Mouse (Mus musculus) kidney, embryonic 15.5 days (tissue): Measurements from ENCODE around the gene Olfr1497. TPM values are rescaled to one million over a fixed set of nuclear protein-coding genes. Genes with fewer than 3 reads are reported as not detected.
"Not testable (repeated sequence)": the region's sequence is repeated elsewhere in the genome, so short reads cannot be mapped to it uniquely, and the experiment has no call there.

Experiments
- ATAC-seq: fragments of 200-750 bp; cut with Nextera tagmentation; replicated peaks from 2 replicates; pipeline ENCODE4 v1.8.0; 2017; ENCODE audit warnings: moderate TSS enrichment; ENCODE audit not compliant: low FRiP score
- H3K27ac ChIP-seq: fragments of 300-500 bp; sonication (generic); 2 replicates; pipeline ENCODE4 v1.5.1; 2015; ENCODE audit warnings: mild to moderate bottlenecking, inconsistent platforms
- H3K27me3 ChIP-seq: fragments of 300-500 bp; sonication (generic); 2 replicates; pipeline ENCODE4 v1.6.1; 2015; ENCODE audit warnings: inconsistent platforms
- H3K36me3 ChIP-seq: fragments of 300-500 bp; sonication (generic); 2 replicates; pipeline ENCODE4 v1.6.1; 2015; ENCODE audit warnings: inconsistent platforms
- H3K4me1 ChIP-seq: fragments of 300-500 bp; sonication (generic); 2 replicates; pipeline ENCODE4 v1.6.1; 2015; ENCODE audit warnings: inconsistent platforms
- H3K4me2 ChIP-seq: fragments of 300-500 bp; sonication (generic); 2 replicates; pipeline ENCODE4 v1.6.1; 2015; ENCODE audit warnings: moderate library complexity, mild to moderate bottlenecking, inconsistent platforms
- H3K4me3 ChIP-seq: fragments of 300-500 bp; sonication (generic); replicated peaks from 2 replicates; pipeline ENCODE4 v1.5.1; 2015; ENCODE audit warnings: mild to moderate bottlenecking, inconsistent platforms
- H3K9ac ChIP-seq: fragments of 300-500 bp; sonication (generic); 2 replicates; pipeline ENCODE4 v1.6.1; 2015; ENCODE audit warnings: mild to moderate bottlenecking, inconsistent platforms
- H3K9me3 ChIP-seq: fragments of 300-500 bp; sonication (generic); replicated peaks from 2 replicates; pipeline ENCODE4 v1.6.1; 2016; ENCODE audit warnings: inconsistent platforms
- WGBS: fragments of 180-500 bp; shearing (Covaris S2); methylation state at CpG from one replicate; pipeline ENCODE4 v1.1.7; 2015; ENCODE audit warnings: mixed read lengths; 5-methylcytosine and 5-hydroxymethylcytosine counted together
- polyA plus RNA-seq: library from polyadenylated mRNA; unstranded; fragments of >200 nt; fragmentation: Nextera tagmentation; extraction: Ambion mirVana; gene quantifications from 2 replicates; pipeline ENCODE4 v1.2.1, GENCODE M21; 2015

Olfr1497 gene
- not detected in 2 replicates for polyA plus RNA-seq

- no peaks in the 10 kb centered on the region for H3K36me3 ChIP-seq
These were observed at the start of gene Olfr1497 for GRCm38 (mm10) chr19:13798102-13798501. Gene Olfr1497 (minus strand): TSS chr19:13798202.

GRCm38 (mm10) chr19:13830388-13830787, 32.4 kb upstream of the Olfr1497 start, which contains the start of gene Olfr1500:
Gene Olfr1500 (minus strand): TSS chr19:13830488.
- no peaks in the 10 kb centered on the region for H3K4me1 ChIP-seq
- H3K27ac ChIP-seq, result no peak within 1 kb of the TSS
- no peaks in the 10 kb centered on the region for H3K9me3 ChIP-seq
- H3K9ac ChIP-seq, result no peak within 1 kb of the TSS
- H3K27me3 ChIP-seq, result no peaks in the 10 kb centered on the region
- H3K4me3 ChIP-seq, result no peak within 1 kb of the TSS
- H3K4me2 ChIP-seq, result no peak within 1 kb of the TSS
- no peaks in the 10 kb centered on the region for H3K36me3 ChIP-seq
- no peak for ATAC-seq

More at GRCm38 (mm10) chr19:13798102-13798501, at the start of gene Olfr1497:
- H3K27ac ChIP-seq, result no peak within 1 kb of the TSS
- ATAC-seq, result no peak
- no peak within 1 kb of the TSS for H3K4me2 ChIP-seq
- H3K27me3 ChIP-seq, result no peaks in the 10 kb centered on the region
- H3K4me3 ChIP-seq, result no peak within 1 kb of the TSS
- no peaks in the 10 kb centered on the region for H3K4me1 ChIP-seq
- no peaks in the 10 kb centered on the region for H3K9me3 ChIP-seq
- H3K9ac ChIP-seq, result no peak within 1 kb of the TSS

- ATAC-seq, result no peak
- 74% methylated on average over 3 of the region's 3 CpGs for whole genome bisulfite sequencing
- H3K36me3 ChIP-seq, result no peaks in the 10 kb centered on the region
- no peaks in the 10 kb centered on the region for H3K9me3 ChIP-seq
- no peak overlapping the region for H3K27ac ChIP-seq
- no peak overlapping the region for H3K4me3 ChIP-seq
- H3K4me2 ChIP-seq, result no peak overlapping the region
- H3K4me1 ChIP-seq, result no peaks in the 10 kb centered on the region
- no peaks in the 10 kb centered on the region for H3K27me3 ChIP-seq
- no peak overlapping the region for H3K9ac ChIP-seq
These were observed 30.4 kb upstream of the Olfr1497 start for GRCm38 (mm10) chr19:13828447-13828846.

GRCm38 (mm10) chr19:13820847-13821246, 22.8 kb upstream of the Olfr1497 start:
- Histone ChIP-seq H3K36me3 (no peaks in the 10 kb centered on the region), H3K27me3 (no peaks in the 10 kb centered on the region), H3K9me3 (no peaks in the 10 kb centered on the region), H3K27ac (no peak overlapping the region), H3K4me3 (no peak overlapping the region), H3K4me2 (no peak overlapping the region), H3K9ac (no peak overlapping the region), H3K4me1 (no peaks in the 10 kb centered on the region)
- WGBS, result 64% methylated on average over 5 of the region's 5 CpGs
- ATAC-seq, result no peak

- no peak within 1 kb of the TSS for H3K27ac ChIP-seq
- no peak for ATAC-seq
- no peak within 1 kb of the TSS for H3K4me2 ChIP-seq
- H3K27me3 ChIP-seq, result no peaks in the 10 kb centered on the region
- H3K4me1 ChIP-seq, result no peaks in the 10 kb centered on the region
- no peaks in the 10 kb centered on the region for H3K9me3 ChIP-seq
- no peak within 1 kb of the TSS for H3K4me3 ChIP-seq
- H3K36me3 ChIP-seq, result no peaks in the 10 kb centered on the region
- no peak within 1 kb of the TSS for H3K9ac ChIP-seq
These were observed 21.3 kb upstream of the Olfr1497 start, which contains the start of gene Olfr1499 for GRCm38 (mm10) chr19:13819347-13819746. Gene Olfr1499 (minus strand): TSS chr19:13819447.

- H3K4me2 ChIP-seq, result no peak overlapping the region
- no peaks in the 10 kb centered on the region for H3K27me3 ChIP-seq
- WGBS, result 37% methylated on average over 5 of the region's 5 CpGs
- H3K4me1 ChIP-seq, result no peaks in the 10 kb centered on the region
- H3K9ac ChIP-seq, result no peak overlapping the region
- H3K4me3 ChIP-seq, result no peak overlapping the region
- no peaks in the 10 kb centered on the region for H3K9me3 ChIP-seq
- H3K36me3 ChIP-seq, result no peaks in the 10 kb centered on the region
- no peak for ATAC-seq
- H3K27ac ChIP-seq, result no peak overlapping the region
These were observed 20.8 kb upstream of the Olfr1497 start for GRCm38 (mm10) chr19:13818827-13819226.

- 66% methylated on average over 2 of the region's 2 CpGs for WGBS
- no peaks in the 10 kb centered on the region for H3K9me3 ChIP-seq
These were observed 14.8 kb upstream of the Olfr1497 start for GRCm38 (mm10) chr19:13812823-13813222.

GRCm38 (mm10) chr19:13805486-13805885, 7.5 kb upstream of the Olfr1497 start:
- not testable (repeated sequence) for H3K27ac ChIP-seq, H3K4me3 ChIP-seq, H3K36me3 ChIP-seq, H3K4me2 ChIP-seq, H3K9ac ChIP-seq, H3K27me3 ChIP-seq, ATAC-seq, H3K9me3 ChIP-seq, H3K4me1 ChIP-seq
- WGBS, result 64% methylated on average over 1 of the region's 1 CpGs

More at GRCm38 (mm10) chr19:13812823-13813222, 14.8 kb upstream of the Olfr1497 start:
- no peak for ATAC-seq
- no peaks in the 10 kb centered on the region for H3K27me3 ChIP-seq
- no peak overlapping the region for H3K4me3 ChIP-seq
- H3K27ac ChIP-seq, result no peak overlapping the region
- no peaks in the 10 kb centered on the region for H3K36me3 ChIP-seq
- H3K9ac ChIP-seq, result no peak overlapping the region
- H3K4me1 ChIP-seq, result no peaks in the 10 kb centered on the region
- H3K4me2 ChIP-seq, result no peak overlapping the region

- ATAC-seq, result no peak
- Histone ChIP-seq H3K4me1 (no peaks in the 10 kb centered on the region), H3K27me3 (no peaks in the 10 kb centered on the region), H3K27ac (no peak within 1 kb of the TSS), H3K36me3 (no peaks in the 10 kb centered on the region), H3K9me3 (no peaks in the 10 kb centered on the region), H3K9ac (no peak within 1 kb of the TSS), H3K4me3 (no peak within 1 kb of the TSS), H3K4me2 (no peak within 1 kb of the TSS)
- 89% methylated on average over 1 of the region's 1 CpGs for WGBS
These were observed 20.4 kb downstream of the Olfr1497 start, which contains the start of gene Olfr1496 for GRCm38 (mm10) chr19:13777578-13777977. Gene Olfr1496 (plus strand): TSS chr19:13777878.

- Histone ChIP-seq H3K4me2 (no peak overlapping the region), H3K27me3 (no peaks in the 10 kb centered on the region), H3K9me3 (no peaks in the 10 kb centered on the region), H3K9ac (no peak overlapping the region), H3K4me3 (no peak overlapping the region), H3K4me1 (no peaks in the 10 kb centered on the region), H3K27ac (no peak overlapping the region), H3K36me3 (no peaks in the 10 kb centered on the region)
- WGBS, result 89% methylated on average over 9 of the region's 9 CpGs
- ATAC-seq, result no peak
These were observed 29.3 kb downstream of the Olfr1497 start for GRCm38 (mm10) chr19:13768565-13769276.

- no peak within 1 kb of the TSS for H3K9ac ChIP-seq
- no peaks in the 10 kb centered on the region for H3K36me3 ChIP-seq
- H3K27me3 ChIP-seq, result no peaks in the 10 kb centered on the region
- H3K4me2 ChIP-seq, result no peak within 1 kb of the TSS
- H3K27ac ChIP-seq, result no peak within 1 kb of the TSS
- H3K4me3 ChIP-seq, result no peak within 1 kb of the TSS
- no peak for ATAC-seq
- WGBS, result 85% methylated on average over 3 of the region's 3 CpGs
- no peaks in the 10 kb centered on the region for H3K4me1 ChIP-seq
- no peaks in the 10 kb centered on the region for H3K9me3 ChIP-seq
These were observed 33.7 kb downstream of the Olfr1497 start, which contains the start of gene Olfr1495 for GRCm38 (mm10) chr19:13764306-13764705. Gene Olfr1495 (plus strand): TSS chr19:13764606.

GRCm38 (mm10) chr19:13749366-13749765, 48.6 kb downstream of the Olfr1497 start:
- Histone ChIP-seq H3K9me3 (no peaks in the 10 kb centered on the region), H3K4me2 (no peak overlapping the region), H3K27me3 (no peaks in the 10 kb centered on the region), H3K4me1 (no peaks in the 10 kb centered on the region), H3K9ac (no peak overlapping the region), H3K4me3 (no peak overlapping the region), H3K27ac (no peak overlapping the region), H3K36me3 (no peaks in the 10 kb centered on the region)
- 97% methylated on average over 1 of the region's 1 CpGs for WGBS
- ATAC-seq, result no peak
